Mouse (Mus musculus): ENCODE data around the gene Btbd2. TPM values are rescaled to one million over a fixed set of nuclear protein-coding genes. Genes with fewer than 3 reads are reported as not detected.
"Not testable (repeated sequence)": the region's sequence is repeated elsewhere in the genome, so short reads cannot be mapped to it uniquely, and the experiment has no call there.

Gene Btbd2
- total RNA-seq, 2 experiments from 2014 or later, result 80.9 to 83.2 TPM

DNA sequence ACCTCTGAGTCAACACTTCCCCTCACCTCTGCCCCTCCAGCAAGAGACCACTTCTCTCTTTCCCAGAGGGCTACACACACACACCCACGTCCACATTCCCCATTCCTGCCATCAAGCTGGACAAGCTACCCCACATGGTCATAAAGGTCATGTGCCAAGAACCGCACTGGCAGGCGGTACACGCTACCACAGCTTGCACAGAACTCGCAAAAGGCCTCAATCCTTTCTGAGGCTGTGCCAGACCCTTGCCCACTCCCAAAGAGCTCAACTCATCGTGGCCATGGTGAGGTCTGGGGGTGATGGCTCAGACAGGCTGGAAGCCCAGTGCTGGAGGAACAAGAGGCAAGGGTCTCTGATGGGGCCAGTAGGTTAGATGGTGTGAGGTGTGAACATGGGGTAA lies 2.0 kb downstream of the Btbd2 start:
- intact Hi-C loops (cut with DNase I), result no loop called here
- DNase-seq, result no peak

DNA sequence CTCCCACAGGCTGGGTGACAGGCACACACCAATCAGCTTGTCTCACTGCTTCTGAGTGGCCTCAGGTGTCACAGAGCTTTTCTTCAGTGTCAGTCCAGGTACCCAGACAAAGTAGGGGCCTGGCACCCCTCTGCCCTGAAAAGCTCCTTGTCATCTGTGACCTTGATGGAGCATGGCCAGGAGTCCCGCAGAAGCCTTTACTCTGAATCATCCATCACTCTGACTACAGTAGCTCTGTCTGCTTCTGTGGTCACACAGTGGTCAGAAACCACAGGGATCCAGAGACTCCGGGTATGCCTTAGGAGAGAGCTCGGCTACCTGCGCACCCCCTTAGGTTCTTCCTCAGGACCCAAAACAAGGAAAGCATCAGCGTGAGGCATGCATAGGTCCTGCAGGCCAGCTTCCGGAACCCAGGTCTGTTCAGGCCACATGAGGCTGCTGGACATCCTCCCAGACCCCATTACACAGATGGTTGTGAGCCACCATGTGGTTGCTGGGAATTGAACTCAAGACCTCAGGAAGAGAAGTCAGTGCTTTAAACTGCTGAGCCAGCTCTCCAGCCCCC lies 3.6 kb downstream of the Btbd2 start:
- intact Hi-C loops (cut with DNase I), result no loop called here
- no peak for DNase-seq

DNA sequence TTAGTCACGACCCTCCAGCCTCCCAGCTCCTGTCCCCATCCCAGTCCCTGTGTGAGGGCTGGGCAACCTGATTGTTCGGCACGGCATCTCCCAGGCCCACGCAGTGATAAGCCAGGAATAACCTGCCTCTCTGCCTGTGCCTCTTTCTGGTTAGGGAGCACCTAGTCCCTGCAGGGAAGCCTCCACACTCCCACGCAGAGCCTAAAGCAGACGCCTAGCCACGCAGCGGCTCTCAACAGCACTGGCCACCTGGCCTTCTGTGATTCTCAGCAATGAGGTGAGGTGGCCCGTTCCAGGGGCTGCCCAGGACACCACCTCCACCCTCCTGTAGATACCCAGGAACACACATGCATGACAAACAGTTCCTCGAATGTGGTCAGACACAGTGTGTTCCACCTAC lies 6.5 kb downstream of the Btbd2 start:
- DNase-seq, result no peak
- intact Hi-C loops (cut with DNase I), result no loop called here

DNA sequence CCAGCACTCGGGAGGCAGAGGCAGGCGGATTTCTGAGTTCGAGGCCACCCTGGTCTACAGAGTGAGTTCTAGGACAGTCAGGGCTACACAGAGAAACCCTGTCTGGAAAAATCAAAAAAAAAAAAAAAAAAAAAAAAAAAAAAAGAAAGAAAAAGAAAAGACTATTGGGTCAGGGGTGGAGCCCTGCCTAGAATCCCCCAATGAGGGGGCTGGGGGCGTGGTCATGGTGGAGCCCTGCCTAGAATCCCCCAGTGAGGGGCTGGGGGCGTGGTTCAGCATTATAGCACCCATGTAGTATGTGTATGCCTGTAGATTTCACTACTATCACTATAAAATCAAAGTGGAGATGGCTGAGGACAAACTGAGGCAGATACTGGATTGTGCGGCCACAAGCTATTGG lies 7.0 kb downstream of the Btbd2 start:
- DNase-seq; intact Hi-C loops (cut with DNase I): not testable (repeated sequence)

DNA sequence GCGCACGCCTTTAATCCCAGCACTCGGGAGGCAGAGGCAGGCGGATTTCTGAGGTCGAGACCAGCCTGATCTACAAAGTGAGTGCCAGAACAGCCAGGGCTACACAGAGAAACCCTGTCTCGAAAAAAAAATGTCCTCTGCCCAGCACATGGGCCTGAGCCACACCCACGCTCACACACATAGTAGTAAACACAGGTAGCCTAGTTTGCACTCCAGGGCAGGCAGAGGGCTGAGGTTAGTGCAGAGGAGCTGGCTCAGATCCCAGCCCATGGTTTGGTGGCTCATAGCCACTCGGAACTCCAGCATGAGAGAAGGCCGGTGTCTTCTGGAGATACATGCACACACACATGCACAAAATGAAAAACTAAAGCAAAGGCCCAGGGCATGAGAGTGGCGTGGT lies 9.9 kb downstream of the Btbd2 start:
- DNase-seq, result no peak
- intact Hi-C loops (cut with DNase I), result no loop called here

DNA sequence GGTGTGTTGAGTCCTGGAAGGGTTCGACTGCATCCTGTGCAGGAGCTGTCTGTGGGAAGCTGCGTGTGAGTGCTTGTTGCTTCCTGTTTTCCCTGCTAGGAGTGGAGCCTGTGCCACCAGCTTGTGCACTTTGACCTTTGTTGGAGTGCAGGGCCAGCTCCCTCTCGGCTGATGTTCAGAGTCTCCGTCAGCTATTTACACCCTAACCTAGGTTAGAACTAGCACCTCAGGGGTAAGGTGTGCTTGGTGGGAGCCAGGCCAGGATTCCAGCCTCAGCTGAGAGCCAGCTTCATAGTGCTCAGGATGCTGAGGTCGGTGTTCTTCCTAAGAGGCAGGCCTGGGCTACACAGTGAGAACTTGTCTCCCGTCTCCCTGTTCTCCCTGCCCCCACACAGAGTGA lies 21.5 kb downstream of the Btbd2 start:
- intact Hi-C loops (cut with DNase I), result no loop called here

DNA sequence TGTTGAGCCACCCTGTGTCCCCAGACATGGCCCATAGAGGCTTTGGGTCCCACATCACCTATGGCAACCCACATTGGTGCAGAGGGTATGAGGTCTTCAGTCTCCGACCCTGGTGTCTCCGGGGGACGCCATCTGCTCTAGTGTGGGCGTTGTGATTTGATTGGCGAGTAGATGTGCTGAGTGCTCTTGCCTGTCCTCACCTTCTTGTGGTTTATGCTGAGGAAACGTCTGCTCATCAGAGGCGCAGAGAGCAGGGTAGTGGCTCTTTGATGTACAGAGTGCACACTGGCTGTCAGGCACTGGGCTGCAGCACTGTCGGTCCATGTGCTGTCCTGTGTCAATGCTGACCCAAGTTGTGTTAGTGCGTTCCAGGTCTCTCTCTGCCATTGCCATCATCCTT lies 27.9 kb downstream of the Btbd2 start:
- DNase-seq, result no peak
- intact Hi-C loops (cut with DNase I), result no loop called here

More for the DNA sequence above, 21.5 kb downstream of the Btbd2 start:
- no peak for DNase-seq

DNA sequence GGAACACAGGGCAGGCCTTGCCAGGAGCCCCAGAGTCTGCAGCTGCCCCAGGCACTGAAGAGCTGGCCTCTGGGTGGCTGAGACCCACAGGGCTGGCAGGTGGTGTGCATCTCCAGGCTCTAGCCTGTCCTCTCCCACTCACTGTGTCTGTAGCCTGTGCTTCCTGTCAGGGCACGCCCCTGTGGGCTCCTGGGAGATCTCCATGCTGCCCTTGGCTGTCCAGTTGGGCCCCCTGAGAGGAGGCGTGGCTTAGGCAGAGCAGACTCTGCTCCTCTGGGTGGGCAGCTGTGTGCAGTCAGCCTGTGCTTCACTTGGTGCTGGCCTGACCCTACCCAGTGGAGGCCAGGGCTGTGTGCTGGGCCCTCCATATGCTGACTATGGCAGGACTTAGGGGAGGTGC lies 29.2 kb downstream of the Btbd2 start:
- intact Hi-C loops (cut with DNase I), result no loop called here
- no peak for DNase-seq

DNA sequence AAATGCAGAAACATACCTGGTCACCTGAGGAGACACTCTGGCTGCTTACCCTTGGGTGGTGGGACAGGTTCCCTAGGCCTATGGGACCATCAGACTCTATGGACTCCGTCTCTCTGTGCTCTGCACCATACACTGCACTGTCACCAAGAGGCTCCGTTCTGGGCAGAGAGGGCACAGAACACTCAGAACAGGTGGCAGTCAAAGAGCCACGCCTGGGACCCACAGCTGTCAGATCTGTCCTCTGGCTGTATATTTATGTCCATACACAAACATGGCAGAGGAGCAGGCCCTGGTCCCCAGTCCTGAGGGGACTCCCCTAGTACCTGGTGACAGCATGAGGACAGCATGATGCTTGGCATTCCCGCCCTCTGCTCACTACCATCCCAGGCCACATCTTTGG lies 31.1 kb downstream of the Btbd2 start:
- intact Hi-C loops (cut with DNase I), result no loop called here
- no peak for DNase-seq

DNA sequence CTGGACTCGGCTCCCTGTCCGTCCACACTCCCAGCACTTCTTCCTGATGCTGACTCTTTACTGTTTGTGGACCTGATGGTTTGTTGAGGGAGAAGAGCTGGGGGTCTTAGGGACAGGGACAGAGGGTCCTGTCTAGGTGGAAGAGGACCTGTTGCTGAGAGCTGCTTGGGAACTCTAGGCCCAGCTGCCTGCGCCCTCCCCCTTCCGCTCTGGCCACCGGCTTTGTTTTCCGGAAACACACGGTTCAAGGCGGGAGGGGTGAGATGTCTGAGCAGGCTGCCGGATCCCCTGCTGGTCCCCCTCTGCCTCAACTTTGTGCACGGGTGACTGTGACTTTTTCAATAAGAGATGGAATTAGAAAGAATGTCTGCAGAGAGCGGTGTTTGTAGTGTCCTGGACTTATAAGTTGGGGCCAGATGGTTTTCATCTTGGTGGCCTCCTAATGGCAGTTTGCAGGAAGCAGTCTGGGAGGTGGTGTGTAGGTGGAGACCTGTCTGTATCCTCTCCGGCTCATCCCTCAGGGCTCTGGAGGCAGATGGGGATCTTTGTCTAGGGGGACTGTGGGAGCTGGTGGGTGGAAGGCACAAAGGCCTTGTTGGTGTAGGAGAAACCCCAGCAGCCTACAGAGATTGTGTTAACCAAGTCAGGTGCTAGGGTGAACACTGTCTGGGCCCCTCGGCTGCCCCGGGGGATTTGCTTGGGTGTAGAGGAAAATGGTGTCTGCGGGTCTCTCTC lies 33.2 kb downstream of the Btbd2 start:
- no peak for DNase-seq
- intact Hi-C loops (cut with DNase I), result no loop called here

DNA sequence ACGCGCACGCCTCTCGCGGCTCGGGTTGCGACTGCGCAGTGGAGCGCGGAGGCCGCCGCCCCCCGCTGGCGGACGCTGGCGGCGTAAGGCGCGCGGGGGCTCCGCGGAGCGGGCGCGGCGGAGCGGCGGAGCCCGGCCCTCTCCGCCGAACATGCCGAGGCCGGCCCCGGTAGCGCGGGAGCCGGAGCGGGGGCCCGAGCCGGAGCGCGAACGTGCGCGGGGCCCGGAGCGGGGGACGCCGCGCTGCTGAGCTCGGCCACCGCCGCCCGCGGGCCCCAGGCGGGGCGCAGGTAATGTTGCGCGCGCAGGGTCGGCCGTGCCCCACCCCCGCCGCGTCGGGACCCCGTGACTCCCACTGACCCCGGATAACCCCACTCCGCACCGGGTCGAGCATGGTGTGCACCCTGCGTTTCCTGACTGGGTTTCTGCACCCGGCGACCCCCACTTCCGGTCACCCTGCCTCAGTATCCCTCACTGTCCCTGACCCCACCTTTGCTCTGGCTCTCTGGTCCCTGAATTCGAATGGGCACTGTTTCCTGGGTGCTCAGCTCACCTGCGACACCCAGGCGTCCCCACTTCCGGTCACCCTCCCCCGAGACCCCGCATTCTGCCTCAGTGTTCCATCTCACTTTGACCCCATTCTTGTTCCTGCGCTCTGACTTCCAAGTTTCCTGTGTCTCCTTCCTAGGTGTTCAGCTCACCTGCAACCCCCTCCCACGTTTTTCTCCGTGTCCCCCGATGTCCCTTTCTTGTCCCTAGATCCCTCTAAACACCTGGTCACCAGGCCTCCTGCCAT lies 34.0 kb downstream of the Btbd2 start, which contains the start of gene Csnk1g2:
Csnk1g2 (plus strand) TSS at position 178 of the 796 bp plus-strand sequence.
- DNase-seq, result peak; percentile 57
- intact Hi-C loops (cut with DNase I), result no loop called here

DNA sequence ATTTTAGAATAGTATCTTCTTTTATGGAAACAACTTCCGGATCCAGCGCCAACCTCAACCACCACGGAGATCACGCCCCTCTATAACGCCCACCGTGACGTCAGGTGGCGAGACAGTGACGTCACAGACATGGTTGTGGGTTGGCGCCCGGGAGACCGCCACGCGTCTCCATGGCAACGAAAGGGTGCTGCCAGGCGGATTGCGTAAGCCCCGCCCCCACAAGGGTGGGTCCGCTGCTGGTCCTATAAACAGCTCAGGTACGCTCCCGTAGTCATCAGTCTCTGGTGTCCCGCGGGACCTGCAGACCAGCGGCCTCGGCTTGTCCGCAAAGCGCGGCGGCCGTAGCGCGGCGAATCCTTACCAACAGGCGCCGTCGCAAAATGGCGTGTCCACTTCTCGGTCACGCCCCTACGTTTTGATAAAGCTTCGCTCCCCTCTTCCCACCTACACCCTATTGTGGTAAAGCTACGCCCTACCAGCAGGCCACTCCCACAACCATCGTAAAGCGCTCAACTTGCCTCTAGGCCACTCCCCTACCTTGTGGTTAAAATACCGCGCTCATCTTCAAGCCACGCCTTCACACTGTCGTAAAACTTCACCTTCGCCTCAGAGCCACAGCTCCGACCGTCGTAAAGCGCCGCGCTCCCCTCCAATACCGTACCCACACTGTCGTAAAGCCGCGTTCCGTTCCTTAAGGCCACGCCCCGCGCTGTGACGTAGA lies 34.8 kb downstream of the Btbd2 start:
- intact Hi-C loops (cut with DNase I), result no loop called here
- peak; percentile 100 for DNase-seq

DNA sequence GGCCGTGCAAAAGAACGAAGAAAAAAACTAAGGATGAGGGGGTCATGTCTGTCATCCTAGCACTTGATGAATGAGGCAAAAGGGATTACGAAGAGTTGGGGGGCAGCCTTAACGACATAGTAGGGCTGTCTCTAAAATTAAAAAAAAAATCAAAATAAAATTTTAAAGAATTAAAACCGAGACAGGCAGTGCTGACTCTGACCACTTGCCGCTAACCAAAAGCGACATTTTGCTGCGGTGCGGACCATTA lies 35.3 kb downstream of the Btbd2 start:
- no peak for DNase-seq
- intact Hi-C loops (cut with DNase I), result no loop called here

DNA sequence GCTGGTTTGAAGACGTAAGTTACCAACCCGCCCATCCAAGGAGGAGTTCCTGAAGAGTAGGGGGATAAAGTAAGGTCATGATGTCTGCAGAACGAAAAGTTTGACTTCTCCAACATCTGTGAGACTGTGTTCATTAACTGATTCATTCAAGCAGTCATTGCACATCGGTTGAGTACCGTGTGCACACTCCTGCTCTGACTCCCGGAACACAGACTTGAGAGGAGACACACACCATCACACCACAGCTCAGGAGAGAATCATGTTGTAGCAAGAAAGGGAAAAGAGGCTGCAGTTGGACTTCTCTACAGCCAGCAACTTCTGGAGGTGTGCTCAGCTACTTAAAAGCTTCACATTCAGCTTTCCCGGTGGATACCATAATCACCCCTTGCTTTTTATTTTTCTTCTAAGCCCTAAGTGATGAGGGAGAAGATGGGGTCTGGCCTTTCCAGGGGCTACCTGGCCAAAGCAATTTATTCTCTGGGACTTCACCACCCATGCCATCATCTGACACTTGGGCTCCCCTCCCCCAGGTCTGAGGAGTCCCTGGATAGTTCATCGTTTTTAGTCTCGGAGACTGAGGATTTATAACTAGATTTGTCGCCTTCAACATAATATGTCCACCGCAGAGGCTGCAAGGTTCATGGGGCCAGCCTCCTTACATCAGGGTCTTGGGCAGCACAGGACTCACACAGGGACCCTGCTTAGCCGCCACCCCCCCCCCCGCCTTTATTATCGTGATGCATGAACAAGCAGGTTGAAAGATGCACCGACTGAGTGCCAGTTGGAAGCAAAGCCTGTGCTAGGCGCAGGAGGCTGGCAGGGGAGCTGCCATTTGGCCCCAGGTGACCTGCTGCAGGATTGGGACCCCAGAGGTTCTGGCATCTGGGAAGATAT lies 35.8 kb downstream of the Btbd2 start:
- DNase-seq, result no peak
- intact Hi-C loops (cut with DNase I), result no loop called here

DNA sequence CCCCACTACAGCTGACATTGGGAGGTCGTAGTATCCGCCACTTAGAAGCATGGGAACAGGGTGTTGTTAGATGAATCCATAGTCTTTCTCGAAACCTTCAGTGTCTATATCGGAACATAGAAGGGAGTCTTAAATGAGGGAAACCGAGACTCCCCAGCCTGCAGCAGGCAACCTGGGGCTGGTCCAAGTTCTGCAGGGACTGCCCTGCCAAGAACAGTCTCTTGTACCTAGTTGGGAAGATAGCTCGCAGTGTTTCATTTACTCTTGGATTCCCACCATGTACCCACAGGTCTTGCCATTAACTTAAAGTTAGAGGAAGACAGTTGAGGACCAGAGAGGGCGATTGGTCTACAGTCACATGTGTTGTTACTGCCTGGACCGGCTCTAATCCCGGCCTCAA lies 36.5 kb downstream of the Btbd2 start:
- intact Hi-C loops (cut with DNase I), result no loop called here
- DNase-seq, result no peak

DNA sequence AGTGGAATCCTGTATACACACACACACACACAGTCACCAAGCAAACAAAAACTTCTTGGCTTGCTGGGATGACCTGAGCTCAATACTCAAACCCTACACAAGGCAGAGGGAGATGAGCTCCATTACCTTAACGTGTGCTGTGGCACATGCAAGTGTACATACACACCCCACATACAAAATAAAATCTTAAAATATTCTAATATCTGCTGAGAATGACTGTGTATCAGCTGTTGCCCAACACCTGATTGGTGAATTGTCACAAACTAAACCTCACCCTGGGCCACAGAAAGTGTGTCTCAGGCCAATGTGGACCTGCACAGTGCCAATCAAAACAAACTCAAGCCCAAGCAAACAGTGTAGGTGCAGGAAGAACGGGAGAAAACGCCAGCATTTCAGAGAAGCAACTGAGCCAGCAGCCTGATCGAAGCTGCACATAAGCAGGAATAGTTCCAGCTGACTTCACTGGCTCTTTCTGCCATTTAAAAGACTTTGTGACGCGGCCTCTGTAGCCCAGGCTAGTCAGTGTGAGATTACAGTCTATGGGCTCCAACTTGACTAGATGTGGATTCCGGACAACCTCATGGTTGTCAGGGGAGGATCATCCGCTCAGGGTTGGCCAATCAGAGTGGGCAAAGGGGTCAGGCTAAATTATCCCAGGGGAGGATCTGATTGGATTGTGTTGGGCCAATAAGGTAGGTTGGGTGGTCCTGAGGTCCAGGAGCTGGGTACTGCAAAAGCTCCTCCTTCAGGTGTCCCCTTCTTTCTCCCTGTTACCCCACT lies 37.2 kb downstream of the Btbd2 start:
- intact Hi-C loops (cut with DNase I), result no loop called here
- no peak for DNase-seq

DNA sequence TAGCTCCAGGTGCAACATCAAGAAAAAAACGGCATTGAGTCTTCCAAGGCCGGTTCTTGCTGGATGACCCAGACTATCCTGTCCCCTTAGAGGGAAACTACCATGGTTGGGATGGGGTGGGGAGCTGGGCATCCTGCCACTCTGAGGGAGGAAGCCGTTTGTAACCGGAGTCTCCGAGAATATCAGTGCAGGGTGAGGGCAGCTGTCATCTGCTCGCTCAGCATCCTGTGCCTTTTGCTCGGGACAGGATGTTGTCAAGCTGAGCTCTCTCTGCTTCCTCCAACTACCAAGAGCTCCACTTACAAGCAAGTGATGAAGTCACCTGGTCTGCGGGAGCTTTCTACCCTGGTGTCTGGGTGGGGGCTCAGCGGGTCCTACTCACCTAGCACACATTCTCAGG lies 38.7 kb downstream of the Btbd2 start:
- no peak for DNase-seq
- intact Hi-C loops (cut with DNase I), result no loop called here

DNA sequence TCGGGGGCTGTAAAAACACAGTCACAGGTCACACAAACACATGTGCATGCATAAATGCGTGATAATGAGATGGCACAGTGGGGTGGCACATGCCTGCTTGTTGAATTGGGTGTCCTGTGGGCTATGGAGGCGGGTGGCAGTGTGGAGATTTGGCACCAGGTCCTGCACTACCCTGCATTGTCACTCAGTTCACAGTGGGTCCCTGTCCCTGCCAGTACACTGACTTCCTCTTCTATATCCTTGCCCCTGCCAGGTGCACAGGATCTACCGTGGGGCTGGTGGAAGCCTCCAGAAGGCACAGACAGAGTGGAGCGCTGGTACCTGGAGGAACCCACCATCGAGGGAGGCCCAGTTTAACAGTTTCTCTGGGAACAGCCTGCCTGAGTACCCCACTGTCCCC lies 42.5 kb downstream of the Btbd2 start:
- intact Hi-C loops (cut with DNase I), result no loop called here
- no peak for DNase-seq

DNA sequence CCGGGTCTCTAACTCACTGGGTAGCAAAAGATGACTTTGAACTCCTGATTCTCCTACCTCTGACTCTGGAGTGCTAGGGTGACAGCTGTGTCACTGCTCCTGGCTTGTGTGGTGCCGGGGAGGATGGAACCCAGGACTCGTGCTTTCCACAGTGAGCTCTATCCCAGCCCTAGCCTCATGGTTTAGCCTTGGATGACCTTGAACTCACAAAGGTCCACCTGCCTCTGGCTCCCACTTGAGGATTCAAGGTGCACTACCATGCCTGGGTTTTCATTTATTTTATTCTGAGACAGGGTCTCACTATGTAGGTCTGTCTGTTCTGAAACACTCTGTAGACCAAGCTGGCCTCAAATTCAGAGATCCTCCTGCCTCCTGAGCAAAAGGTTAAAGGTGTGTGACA lies 43.0 kb downstream of the Btbd2 start:
- intact Hi-C loops (cut with DNase I), result no loop called here
- DNase-seq, result no peak

DNA sequence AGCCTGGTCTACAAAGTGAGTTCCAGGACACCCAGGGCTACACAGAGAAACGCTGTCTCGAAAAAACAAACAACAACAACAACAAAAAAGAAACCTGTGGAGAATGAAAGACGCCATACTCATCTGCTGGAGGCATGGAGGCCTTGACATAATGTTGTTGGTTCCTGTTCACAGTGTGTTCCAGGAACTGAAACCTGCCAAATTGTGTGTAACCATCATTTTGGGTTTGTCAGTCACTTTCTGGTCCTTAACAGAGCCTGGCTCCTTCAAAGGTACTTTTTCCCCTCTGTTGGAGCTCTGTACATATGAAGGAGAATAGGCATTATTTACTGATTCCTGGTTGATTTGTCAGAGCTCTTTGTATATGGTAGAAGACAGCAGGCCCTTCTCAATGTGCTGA lies 45.0 kb downstream of the Btbd2 start:
- DNase-seq, result no peak
- intact Hi-C loops (cut with DNase I), result no loop called here
